ENCODE assay signal across 8 mouse cellular contexts in genomic region chr6:146887958-146888659, GRCm38 (mm10). TPM values are rescaled to one million over a fixed set of nuclear protein-coding genes. Genes with fewer than 3 reads are reported as not detected.
A peak's percentile ranks its signal among the peaks of the same experiment; 100 is the strongest.
DNase-seq lines count a peak whose midpoint lies in the region; ATAC-seq lines count a peak whose summit lies in the region.

Gene Ppfibp1 (plus strand): TSS chr6:146888487.

- peak within 1 kb of the TSS; percentile 84 for H3K4me3 ChIP-seq in hindbrain, embryonic 15.5 days

- under 1% methylated on average over 60 of the region's 80 CpGs for WGBS in hindbrain, embryonic 15.5 days

- DNase-seq in ZHBTc4 (ENCODE audit: low read depth, low spot score), result peak; percentile 95
- peak; percentile 90 to 96 for DNase-seq in cerebellum, postnatal 4 days (ENCODE audit: low spot score in 2 of 2)
- peak; percentile 94 for DNase-seq in gastrocnemius, adult 18-20 months (ENCODE audit: low spot score)
- peak; percentile 89 for DNase-seq in left cerebral cortex, adult 11 months (ENCODE audit: low spot score)
- peak; percentile 96 for DNase-seq in lung, postnatal 36 days
- peak; percentile 95 for DNase-seq in retina, embryonic 14.5 days (ENCODE audit: low spot score)
- DNase-seq in thymus, postnatal 4 days, result peak; percentile 97

- peak within 1 kb of the TSS; percentile 61; the same call in 1 of the 2 replicates for H3K27ac ChIP-seq in hindbrain, embryonic 15.5 days (replicated peaks)

- H3K9ac ChIP-seq in hindbrain, embryonic 15.5 days, result peak within 1 kb of the TSS; percentile 74

- H3K4me2 ChIP-seq in hindbrain, embryonic 15.5 days, result peak within 1 kb of the TSS; percentile 86

- no peaks in the 10 kb centered on the region; the same call in 1 of the 2 replicates for H3K27me3 ChIP-seq in hindbrain, embryonic 15.5 days

- ATAC-seq in hindbrain, embryonic 15.5 days (ENCODE audit: low FRiP score, low read depth), result peak; percentile 95

- H3K9me3 ChIP-seq in hindbrain, embryonic 15.5 days, result no peaks in the 10 kb centered on the region

- no peaks in the 10 kb centered on the region for H3K36me3 ChIP-seq in hindbrain, embryonic 15.5 days

- peaks cover 7% of the 10 kb centered on the region for H3K4me1 ChIP-seq in hindbrain, embryonic 15.5 days (replicated peaks)

RNA-seq across cellular contexts. Expression of gene Ppfibp1, which starts in this region (rescaled TPM):
- total RNA-seq in gastrocnemius, adult 18-20 months (2021), result 10 to 100 TPM; 54.4 to 65.7 TPM
- 12.8 and 17.6 TPM in 2 replicates for polyA plus RNA-seq in hindbrain, embryonic 15.5 days (2015; fragmentation: Nextera tagmentation; extraction: Ambion mirVana)

Comparison
In these comparisons a context has a peak if more than half of its experiments do, and no peak if none do; other contexts are left out.
1. Peak in every context shown above with its lines: DNase-seq, ATAC-seq, H3K4me3 ChIP-seq and H3K27ac ChIP-seq.